ENCODE assay signal across 14 mouse cellular contexts in genomic region chr13:48716075-48716474, GRCm38 (mm10). TPM values are rescaled to one million over a fixed set of nuclear protein-coding genes. Genes with fewer than 3 reads are reported as not detected.
DNase-seq lines count a peak whose midpoint lies in the region; ATAC-seq and TF ChIP-seq lines count a peak whose summit lies in the region.
"Had no signal": no experiment of that assay in that cellular context is flagged by ENCODE, and none has a peak within 500 bp of the region (broad histone marks: within the 10 kb centered on the region; RNA-seq: fewer than 3 reads in every experiment).

No protein-coding gene starts in this region.

- H3K27ac ChIP-seq in kidney, adult 2 months (ENCODE audit: insufficient read depth, low read depth, low read length) = no peak overlapping the region
- H3K27ac ChIP-seq in spleen, adult 2 months (ENCODE audit: insufficient read depth, low read length) = no peak overlapping the region
- H3K27ac ChIP-seq in cortical plate, adult 2 months (ENCODE audit: insufficient read depth, low read length) = no peak overlapping the region
- H3K27ac ChIP-seq in stomach, embryonic 14.5 days (ENCODE audit: low read length) = peak overlapping the region; percentile 49; the same call in 1 of the 2 replicates
- H3K27ac ChIP-seq: hindbrain, embryonic 15.5 days; neural tube, embryonic 13.5 days had no signal

- H3K27me3 ChIP-seq in kidney, adult 2 months (replicated peaks; ENCODE audit: control insufficient read depth, insufficient read depth, low read length) = no peaks in the 10 kb centered on the region
- no peaks in the 10 kb centered on the region for H3K27me3 ChIP-seq in spleen, adult 2 months (ENCODE audit: control insufficient read depth, insufficient read depth, low read length)
- no peaks in the 10 kb centered on the region for H3K27me3 ChIP-seq in stomach, embryonic 14.5 days (ENCODE audit: control insufficient read depth, insufficient read depth, low read length)
- H3K27me3 ChIP-seq: hindbrain, embryonic 15.5 days had no signal

- H3K9me3 ChIP-seq in stomach, embryonic 14.5 days (ENCODE audit: control insufficient read depth, low read depth, low read length) = peaks cover 4% of the 10 kb centered on the region; the same call in 1 of the 2 replicates
- H3K9me3 ChIP-seq: hindbrain, embryonic 15.5 days; neural tube, embryonic 13.5 days had no signal

- intact Hi-C loops in gastrocnemius, postnatal 14 days (cut with DNase I; ENCODE audit: low total_unique reads) = no loop called here

- H3K9ac ChIP-seq in stomach, embryonic 14.5 days (replicated peaks; ENCODE audit: low read depth, low read length) = no peak overlapping the region
- H3K9ac ChIP-seq: hindbrain, embryonic 15.5 days; neural tube, embryonic 13.5 days had no signal

- H3K4me3 ChIP-seq in kidney, adult 2 months (ENCODE audit: insufficient read depth, low read depth, low read length) = no peak overlapping the region
- H3K4me3 ChIP-seq in spleen, adult 2 months (ENCODE audit: extremely low read depth, insufficient read depth, insufficient read length) = no peak overlapping the region
- no peak overlapping the region for H3K4me3 ChIP-seq in cortical plate, adult 2 months (ENCODE audit: insufficient read depth, low read length)
- no peak overlapping the region for H3K4me3 ChIP-seq in stomach, embryonic 14.5 days (ENCODE audit: low read depth, low read length)
- H3K4me3 ChIP-seq: hindbrain, embryonic 15.5 days; neural tube, embryonic 13.5 days had no signal

- TF ChIP-seq POLR2A in kidney, adult 2 months (IDR thresholded peaks at IDR 0.05; ENCODE audit: low read depth, low read length) = no peak
- no peak for TF ChIP-seq POLR2A in spleen, adult 2 months (IDR thresholded peaks at IDR 0.05; ENCODE audit: low read depth, low read length)
- TF ChIP-seq POLR2A in cortical plate, adult 2 months (IDR thresholded peaks at IDR 0.05; ENCODE audit: extremely low read depth, insufficient read depth, low read length) = no peak

- no peak for DNase-seq in kidney, adult 2 months
- DNase-seq in kidney, adult 11 months = no peak
- no peak for DNase-seq in spleen, adult 2 months (ENCODE audit: low read depth in 1 of 2, low spot score in 2 of 2)
- no peak for DNase-seq in spleen, postnatal 14 days (ENCODE audit: low spot score in 2 of 2)
- DNase-seq in thymus, postnatal 14 days = no peak
- no peak for DNase-seq in gastrocnemius, postnatal 14 days
- DNase-seq: gastrocnemius, postnatal 25 days; spleen, adult 18-20 months had no signal

- no peak for ATAC-seq in stomach, embryonic 14.5 days (ENCODE audit: insufficient number of reproducible peaks, insufficient read depth, low FRiP score, low read depth)

- no peak overlapping the region for H3K4me2 ChIP-seq in stomach, embryonic 14.5 days (replicated peaks; ENCODE audit: low read depth, low read length)
- H3K4me2 ChIP-seq: hindbrain, embryonic 15.5 days; neural tube, embryonic 13.5 days had no signal

- peak; percentile 38; the same call in 1 of the 2 replicates for TF ChIP-seq CTCF in kidney, adult 2 months (conservative IDR thresholded peaks at IDR 0.05; ENCODE audit: insufficient read depth, insufficient read length, low read depth, low read length)
- peak; percentile 26; the same call in 1 of the 2 replicates for TF ChIP-seq CTCF in spleen, adult 2 months (IDR thresholded peaks at IDR 0.05; ENCODE audit: extremely low read depth, insufficient read depth, insufficient read length, insufficient replicate concordance)
- TF ChIP-seq CTCF in cortical plate, adult 2 months (IDR thresholded peaks at IDR 0.05; ENCODE audit: extremely low read depth, insufficient read depth, low read length) = peak; percentile 26

- H3K36me3 ChIP-seq in kidney, adult 2 months (ENCODE audit: control insufficient read depth, insufficient read depth, low read length) = no peaks in the 10 kb centered on the region
- H3K36me3 ChIP-seq in spleen, adult 2 months (ENCODE audit: control insufficient read depth, insufficient read depth, low read length) = no peaks in the 10 kb centered on the region
- no peaks in the 10 kb centered on the region for H3K36me3 ChIP-seq in stomach, embryonic 14.5 days (ENCODE audit: control insufficient read depth, insufficient read depth, low read length)
- H3K36me3 ChIP-seq: hindbrain, embryonic 15.5 days; neural tube, embryonic 13.5 days had no signal

- WGBS in kidney, adult 2 months = 51% methylated on average over 4 of the region's 4 CpGs
- WGBS in spleen, adult 2 months = 64% methylated on average over 4 of the region's 4 CpGs
- 49% methylated on average over 4 of the region's 4 CpGs for WGBS in stomach, embryonic 14.5 days

- no peaks in the 10 kb centered on the region for H3K4me1 ChIP-seq in kidney, adult 2 months (ENCODE audit: control insufficient read depth, insufficient read depth, low read length)
- no peaks in the 10 kb centered on the region for H3K4me1 ChIP-seq in spleen, adult 2 months (ENCODE audit: control insufficient read depth, insufficient read depth, insufficient read length)
- no peaks in the 10 kb centered on the region for H3K4me1 ChIP-seq in cortical plate, adult 2 months (ENCODE audit: control insufficient read depth, insufficient read depth, low read length)
- peaks cover 5% of the 10 kb centered on the region; the same call in 1 of the 2 replicates for H3K4me1 ChIP-seq in stomach, embryonic 14.5 days (ENCODE audit: control insufficient read depth, insufficient read depth, low read length)
- H3K4me1 ChIP-seq: hindbrain, embryonic 15.5 days; neural tube, embryonic 13.5 days had no signal

RNA-seq across cellular contexts. Expression of gene Barx1, which starts 53.3 kb away (rescaled TPM):
- polyA plus RNA-seq in kidney, adult 2 months (2012; rRNA removed) = not detected in 2 replicates
- 0.46 and 0.92 TPM in 2 replicates for polyA plus RNA-seq in spleen, adult 2 months (2012; rRNA removed)
- not detected in 2 replicates for polyA plus RNA-seq in cortical plate, adult 2 months (2012; rRNA removed)
- 128 and 141 TPM in 2 replicates for polyA plus RNA-seq in stomach, embryonic 14.5 days (2014; fragmentation: Nextera tagmentation; extraction: Ambion mirVana)
- total RNA-seq in gastrocnemius, postnatal 14 days (2021) = not detected
- total RNA-seq: gastrocnemius, postnatal 25 days; left cerebral cortex, postnatal 14 days; megakaryocyte-erythroid progenitor cell, adult 5-6 weeks had no signal
- polyA plus RNA-seq: hindbrain, embryonic 15.5 days had no signal

Comparison
In these comparisons a context has a peak if more than half of its experiments do, and no peak if none do; other contexts are left out.
1. RNA of gene Barx1, which starts 53.3 kb away (polyA plus RNA-seq): 128 to 141 TPM in stomach, embryonic 14.5 days; 0.46 to 0.92 TPM in spleen, adult 2 months, not detected in kidney, adult 2 months and not detected in cortical plate, adult 2 months; every median in the first group is over 10 times any median in the second.
2. Peak in every context shown above with its lines, with median percentiles within 50 percentile points of each other: CTCF ChIP-seq.